Mouse (Mus musculus): ENCODE measurements around the gene 4932414N04Rik. TPM values are rescaled to one million over a fixed set of nuclear protein-coding genes. Genes with fewer than 3 reads are reported as not detected.
"Not testable (repeated sequence)": the region's sequence is repeated elsewhere in the genome, so short reads cannot be mapped to it uniquely, and the experiment has no call there.

4932414N04Rik gene
- polyA plus RNA-seq (2012; rRNA removed): not detected in 2 replicates
- not detected in 2 replicates for polyA plus RNA-seq (2014; fragmentation: Nextera tagmentation; extraction: Ambion mirVana)

DNA sequence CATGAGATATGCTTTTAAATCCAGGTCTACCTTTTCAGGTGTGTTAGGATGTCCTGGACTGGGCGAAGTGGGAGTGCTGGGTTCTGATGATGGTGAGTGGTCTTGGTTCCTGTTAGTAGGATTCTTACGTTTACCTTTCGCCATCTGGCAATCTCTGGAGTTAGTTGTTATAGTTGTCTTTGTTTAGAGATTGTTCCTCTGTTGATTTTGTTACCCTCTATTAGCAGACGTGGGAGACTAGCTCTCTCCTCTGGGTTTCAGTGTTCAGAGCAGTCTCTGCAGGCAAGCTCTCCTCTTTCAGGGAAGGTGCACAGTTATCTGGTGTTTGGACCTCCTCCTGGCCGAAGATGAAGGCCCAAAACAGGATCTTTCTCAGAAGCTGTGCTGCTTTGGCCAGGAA lies at the start of gene 4932414N04Rik:
Gene 4932414N04Rik (plus strand): TSS at position 301 of the 400 bp plus-strand sequence.
- not testable (repeated sequence) for H3K36me3 ChIP-seq (replicated peaks; ENCODE audit: control insufficient read depth, insufficient read depth, low read depth); H3K9ac ChIP-seq (replicated peaks); H3K27me3 ChIP-seq (ENCODE audit: control insufficient read depth, insufficient read depth, low read length); DNase-seq (ENCODE audit: low read depth in 3 of 3, low spot score in 3 of 3); ATAC-seq (ENCODE audit: insufficient read depth); H3K27ac ChIP-seq; H3K4me3 ChIP-seq (ENCODE audit: insufficient read depth in 1 of 2, low read depth in 2 of 2, low read length in 2 of 2); H3K9me3 ChIP-seq (ENCODE audit: control insufficient read depth, low read length); H3K4me1 ChIP-seq (replicated peaks; ENCODE audit: control insufficient read depth in 2 of 2, insufficient read depth in 2 of 2, low read length in 1 of 2); H3K4me2 ChIP-seq (ENCODE audit: low read depth)
- WGBS (ENCODE audit: insufficient replicate concordance): 64% methylated on average over 1 of the region's 5 CpGs

DNA sequence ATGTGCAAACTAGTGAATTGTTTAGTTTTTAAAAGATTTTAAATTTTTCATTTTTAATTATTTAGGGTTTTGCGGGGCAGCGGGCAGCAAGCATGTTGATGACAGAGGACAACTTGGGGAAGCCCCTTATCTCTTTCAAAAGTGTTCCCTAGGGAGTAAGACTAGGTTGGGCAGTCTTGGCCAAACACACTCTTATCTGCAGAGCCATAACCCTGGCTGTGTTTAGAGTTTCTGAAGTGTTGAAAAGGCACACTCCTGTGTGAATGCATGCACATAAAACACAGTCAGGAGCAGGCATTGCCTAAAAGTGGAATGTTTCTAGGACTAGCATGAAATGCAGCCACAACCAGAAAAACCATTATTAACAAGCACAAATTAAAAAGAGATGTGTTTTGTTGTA lies 75.9 kb downstream of the 4932414N04Rik start:
- Histone ChIP-seq H3K36me3 (replicated peaks; ENCODE audit: control insufficient read depth, insufficient read depth, low read depth) (no peaks in the 10 kb centered on the region), H3K9ac (replicated peaks) (no peak overlapping the region), H3K4me3 (ENCODE audit: insufficient read depth in 1 of 2, low read depth in 2 of 2, low read length in 2 of 2) (no peak overlapping the region), H3K4me1 (replicated peaks; ENCODE audit: control insufficient read depth in 2 of 2, insufficient read depth in 2 of 2, low read length in 1 of 2) (no peaks in the 10 kb centered on the region), H3K9me3 (ENCODE audit: control insufficient read depth, low read length) (no peaks in the 10 kb centered on the region), H3K27ac (no peak overlapping the region), H3K27me3 (ENCODE audit: control insufficient read depth, insufficient read depth, low read length) (no peaks in the 10 kb centered on the region), H3K4me2 (ENCODE audit: low read depth) (no peak overlapping the region)
- 48% methylated on average over 2 of the region's 2 CpGs for WGBS (ENCODE audit: insufficient replicate concordance)
- DNase-seq (ENCODE audit: low read depth in 3 of 3, low spot score in 3 of 3) (no peak), ATAC-seq (ENCODE audit: insufficient read depth) (no peak)
- TF ChIP-seq EP300 (IDR thresholded peaks at IDR 0.05; ENCODE audit: low read depth) (no peak), CTCF (IDR thresholded peaks at IDR 0.05; ENCODE audit: low read depth) (no peak)

DNA sequence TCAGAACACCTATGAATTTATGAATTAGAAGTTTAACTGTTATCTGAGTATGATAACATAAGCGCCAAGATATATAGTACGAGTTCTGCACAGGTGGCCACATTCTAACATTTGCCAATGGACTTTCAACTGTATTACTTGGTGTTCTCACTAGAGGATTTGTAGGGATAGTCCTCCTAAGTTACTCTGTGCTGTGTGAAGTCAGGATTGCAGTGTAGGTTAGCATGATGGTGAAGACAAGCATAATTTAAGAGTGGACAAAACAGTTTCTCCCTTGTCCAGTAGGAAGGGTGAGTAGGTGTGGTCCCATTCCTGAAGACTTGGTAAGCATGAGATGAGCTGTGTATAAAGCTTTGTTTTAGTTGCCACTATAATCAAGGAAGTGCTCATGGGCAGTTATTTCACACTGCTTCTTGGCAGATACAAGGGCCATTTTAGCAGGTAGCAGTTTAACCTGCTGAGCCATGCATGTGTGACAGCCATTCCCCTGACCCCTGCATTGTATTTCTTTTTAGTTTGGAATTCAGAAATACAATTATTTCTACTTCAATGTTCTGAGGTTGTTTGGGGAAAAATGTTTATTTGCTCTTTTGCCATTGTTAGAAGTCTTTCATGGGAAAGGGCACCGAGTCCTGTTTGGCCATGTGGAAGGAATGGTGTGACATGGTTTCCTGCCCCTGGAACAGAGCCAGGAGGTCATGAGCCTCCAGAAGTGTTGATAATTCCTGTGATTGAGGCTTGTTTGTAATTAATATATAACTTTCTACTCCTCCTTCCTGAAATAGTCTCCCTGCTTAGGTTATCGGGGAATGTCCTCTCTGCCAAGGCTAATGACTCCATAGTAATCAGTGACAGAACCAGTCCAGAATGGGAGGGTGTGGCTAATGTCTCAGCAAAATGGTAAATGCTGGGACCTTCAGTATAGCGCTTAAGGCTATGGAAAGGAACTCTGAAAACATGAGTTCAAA lies 83.8 kb downstream of the 4932414N04Rik start:
- no peak for DNase-seq (ENCODE audit: low read depth in 3 of 3, low spot score in 3 of 3)
- ATAC-seq (ENCODE audit: insufficient read depth): no peak
- WGBS (ENCODE audit: insufficient replicate concordance): 70% methylated on average over 5 of the region's 5 CpGs
- H3K36me3 ChIP-seq (replicated peaks; ENCODE audit: control insufficient read depth, insufficient read depth, low read depth): no peaks in the 10 kb centered on the region
- no peak overlapping the region for H3K9ac ChIP-seq (replicated peaks)
- no peak overlapping the region for H3K4me2 ChIP-seq (ENCODE audit: low read depth)
- no peak overlapping the region for H3K27ac ChIP-seq
- no peaks in the 10 kb centered on the region for H3K27me3 ChIP-seq (ENCODE audit: control insufficient read depth, insufficient read depth, low read length)
- no peaks in the 10 kb centered on the region for H3K4me1 ChIP-seq (replicated peaks; ENCODE audit: control insufficient read depth in 2 of 2, insufficient read depth in 2 of 2, low read length in 1 of 2)
- no peaks in the 10 kb centered on the region for H3K9me3 ChIP-seq (ENCODE audit: control insufficient read depth, low read length)
- TF ChIP-seq CTCF (IDR thresholded peaks at IDR 0.05; ENCODE audit: low read depth) (no peak), EP300 (IDR thresholded peaks at IDR 0.05; ENCODE audit: low read depth) (no peak)
- no peak overlapping the region for H3K4me3 ChIP-seq (ENCODE audit: insufficient read depth in 1 of 2, low read depth in 2 of 2, low read length in 2 of 2)

DNA sequence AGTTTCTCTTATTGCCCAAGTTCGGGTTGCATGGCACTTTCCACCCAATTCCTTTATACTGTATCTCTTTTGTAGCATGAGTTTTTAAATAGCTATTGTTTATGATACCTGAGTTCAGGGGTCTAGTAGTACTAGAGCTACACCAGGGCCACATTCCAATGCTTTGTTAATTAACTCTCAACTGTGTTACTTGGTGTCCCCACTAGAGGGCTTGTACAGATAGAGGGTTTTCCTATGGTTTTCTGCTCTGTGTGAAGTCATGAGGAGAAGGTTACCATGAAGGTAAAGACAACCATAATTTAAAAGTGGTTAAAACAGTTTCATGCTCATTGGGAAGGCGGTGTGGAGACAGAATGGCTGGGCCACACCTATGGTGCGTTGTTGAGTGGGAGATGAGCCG lies 88.3 kb downstream of the 4932414N04Rik start:
- no peak for TF ChIP-seq EP300 (IDR thresholded peaks at IDR 0.05; ENCODE audit: low read depth)
- no peak; the same call in 1 of the 2 replicates for TF ChIP-seq CTCF (IDR thresholded peaks at IDR 0.05; ENCODE audit: low read depth)
- H3K9ac ChIP-seq (replicated peaks): no peak overlapping the region
- no peaks in the 10 kb centered on the region for H3K9me3 ChIP-seq (ENCODE audit: control insufficient read depth, low read length)
- no peak overlapping the region for H3K27ac ChIP-seq
- 73% methylated on average over 4 of the region's 4 CpGs for WGBS (ENCODE audit: insufficient replicate concordance)
- no peaks in the 10 kb centered on the region for H3K4me1 ChIP-seq (replicated peaks; ENCODE audit: control insufficient read depth in 2 of 2, insufficient read depth in 2 of 2, low read length in 1 of 2)
- no peaks in the 10 kb centered on the region for H3K27me3 ChIP-seq (ENCODE audit: control insufficient read depth, insufficient read depth, low read length)
- ATAC-seq (ENCODE audit: insufficient read depth) (no peak), DNase-seq (ENCODE audit: low read depth in 3 of 3, low spot score in 3 of 3) (no peak)
- no peak overlapping the region for H3K4me3 ChIP-seq (ENCODE audit: insufficient read depth in 1 of 2, low read depth in 2 of 2, low read length in 2 of 2)
- H3K36me3 ChIP-seq (replicated peaks; ENCODE audit: control insufficient read depth, insufficient read depth, low read depth): no peaks in the 10 kb centered on the region
- H3K4me2 ChIP-seq (ENCODE audit: low read depth): no peak overlapping the region

DNA sequence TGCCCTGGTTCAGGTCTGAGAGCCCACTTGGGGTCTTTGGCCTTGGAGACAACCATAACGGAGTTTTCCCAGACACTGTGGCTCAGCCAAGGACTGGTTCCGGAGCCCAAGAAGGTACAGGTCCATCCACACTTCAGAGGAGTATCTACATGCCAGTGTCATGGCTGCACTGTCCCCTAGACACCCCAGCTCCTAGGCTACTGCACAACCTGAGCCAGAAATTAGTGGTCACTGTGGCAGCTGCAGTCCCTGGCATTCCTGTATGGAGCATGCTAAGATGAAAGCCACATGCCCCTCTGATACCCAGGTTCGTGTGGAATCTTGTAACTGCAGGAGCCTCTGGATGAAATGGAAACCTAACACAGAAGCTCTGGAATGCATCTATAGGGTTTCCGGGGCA lies 99.9 kb downstream of the 4932414N04Rik start:
- Histone ChIP-seq H3K4me3 (ENCODE audit: insufficient read depth in 1 of 2, low read depth in 2 of 2, low read length in 2 of 2) (no peak overlapping the region), H3K9ac (replicated peaks) (no peak overlapping the region), H3K4me2 (ENCODE audit: low read depth) (no peak overlapping the region), H3K36me3 (replicated peaks; ENCODE audit: control insufficient read depth, insufficient read depth, low read depth) (no peaks in the 10 kb centered on the region), H3K27me3 (ENCODE audit: control insufficient read depth, insufficient read depth, low read length) (no peaks in the 10 kb centered on the region), H3K4me1 (replicated peaks; ENCODE audit: control insufficient read depth in 2 of 2, insufficient read depth in 2 of 2, low read length in 1 of 2) (no peaks in the 10 kb centered on the region), H3K27ac (no peak overlapping the region), H3K9me3 (ENCODE audit: control insufficient read depth, low read length) (no peaks in the 10 kb centered on the region)
- DNase-seq (ENCODE audit: low read depth in 3 of 3, low spot score in 3 of 3): no peak
- ATAC-seq (ENCODE audit: insufficient read depth): no peak
- TF ChIP-seq EP300 (IDR thresholded peaks at IDR 0.05; ENCODE audit: low read depth) (no peak), CTCF (IDR thresholded peaks at IDR 0.05; ENCODE audit: low read depth) (no peak)
- 59% methylated on average over 4 of the region's 4 CpGs for WGBS (ENCODE audit: insufficient replicate concordance)

All from liver, embryonic 14.5 days (tissue).